Mouse (Mus musculus): ENCODE measurements around the gene Dnmbp. TPM values are rescaled to one million over a fixed set of nuclear protein-coding genes. Genes with fewer than 3 reads are reported as not detected.
A peak's percentile ranks its signal among the peaks of the same experiment; 100 is the strongest.

The Dnmbp gene
- polyA plus RNA-seq, 1 experiment from 2014 or later: 21.4 TPM

GRCm38 (mm10) chr19:43927057-43927456 is 12.9 kb downstream of the Dnmbp start:
- H3K27me3 ChIP-seq (replicated peaks; ENCODE audit: control insufficient read depth, insufficient read depth, low read length): no peaks in the 10 kb centered on the region
- WGBS: 61% methylated on average over 10 of the region's 10 CpGs
- TF ChIP-seq CTCF (IDR thresholded peaks at IDR 0.05; ENCODE audit: low read depth): no peak
- H3K27ac ChIP-seq (ENCODE audit: low read depth, low read length): no peak overlapping the region
- no peak overlapping the region for H3K4me3 ChIP-seq (ENCODE audit: low read depth, low read length)
- no peak overlapping the region for H3K9ac ChIP-seq (ENCODE audit: low read depth, low read length)
- no peaks in the 10 kb centered on the region for H3K4me1 ChIP-seq (replicated peaks; ENCODE audit: control insufficient read depth, insufficient read depth, low read length)
- no peaks in the 10 kb centered on the region for H3K9me3 ChIP-seq (ENCODE audit: control insufficient read depth)
- ATAC-seq: no peak
- H3K36me3 ChIP-seq (ENCODE audit: control insufficient read depth, insufficient read depth): no peaks in the 10 kb centered on the region
- H3K4me2 ChIP-seq (replicated peaks; ENCODE audit: low read depth): peak overlapping the region; percentile 21; the same call in 1 of the 2 replicates

DNA sequence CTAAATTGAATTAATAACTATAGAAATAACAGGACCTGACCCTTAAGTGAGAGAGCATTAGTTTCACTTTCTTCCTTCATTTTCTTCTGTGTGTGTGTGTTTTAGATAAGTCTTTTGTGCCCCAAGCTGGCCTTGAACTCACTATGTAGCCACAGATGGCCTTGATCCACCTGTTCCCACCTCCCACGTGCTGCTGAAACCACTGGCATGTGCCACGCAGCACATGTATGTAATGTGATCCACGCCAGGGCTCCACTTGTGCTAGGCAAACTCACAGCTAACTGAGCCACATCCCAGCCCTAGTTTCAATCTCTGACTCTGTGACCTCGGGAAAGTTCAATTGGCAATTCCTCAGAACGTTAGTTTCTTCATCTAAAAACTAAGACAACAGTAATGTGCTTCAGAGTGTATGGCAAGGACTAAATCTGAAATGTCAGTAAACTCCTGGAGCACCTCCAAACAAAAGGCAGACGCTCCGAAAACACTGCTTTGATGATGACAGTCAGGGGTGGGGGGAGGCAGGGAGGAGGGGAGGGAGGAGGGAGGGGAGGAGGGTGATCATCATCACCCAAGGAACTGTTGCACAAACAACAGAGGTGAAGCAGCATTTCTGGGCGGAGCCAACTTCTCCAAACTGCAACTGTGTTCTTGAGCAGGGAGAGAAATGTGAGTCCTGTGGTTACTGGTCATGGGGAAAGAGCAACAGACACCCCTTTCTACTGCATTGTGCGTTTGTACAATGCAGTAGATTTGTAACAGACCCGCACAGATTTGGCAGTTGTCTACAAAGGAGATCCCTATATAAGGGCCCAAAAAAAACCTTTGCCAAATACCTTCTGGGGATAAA is 13.6 kb downstream of the Dnmbp start:
- Histone ChIP-seq H3K27ac (ENCODE audit: low read depth, low read length) (no peak overlapping the region), H3K9ac (ENCODE audit: low read depth, low read length) (no peak overlapping the region), H3K9me3 (ENCODE audit: control insufficient read depth) (no peaks in the 10 kb centered on the region), H3K27me3 (replicated peaks; ENCODE audit: control insufficient read depth, insufficient read depth, low read length) (no peaks in the 10 kb centered on the region), H3K4me3 (ENCODE audit: low read depth, low read length) (no peak overlapping the region), H3K4me2 (replicated peaks; ENCODE audit: low read depth) (no peak overlapping the region), H3K36me3 (ENCODE audit: control insufficient read depth, insufficient read depth) (no peaks in the 10 kb centered on the region), H3K4me1 (replicated peaks; ENCODE audit: control insufficient read depth, insufficient read depth, low read length) (no peaks in the 10 kb centered on the region)
- no peak for ATAC-seq
- WGBS: 67% methylated on average over 10 of the region's 10 CpGs
- TF ChIP-seq CTCF (IDR thresholded peaks at IDR 0.05; ENCODE audit: low read depth): no peak

DNA sequence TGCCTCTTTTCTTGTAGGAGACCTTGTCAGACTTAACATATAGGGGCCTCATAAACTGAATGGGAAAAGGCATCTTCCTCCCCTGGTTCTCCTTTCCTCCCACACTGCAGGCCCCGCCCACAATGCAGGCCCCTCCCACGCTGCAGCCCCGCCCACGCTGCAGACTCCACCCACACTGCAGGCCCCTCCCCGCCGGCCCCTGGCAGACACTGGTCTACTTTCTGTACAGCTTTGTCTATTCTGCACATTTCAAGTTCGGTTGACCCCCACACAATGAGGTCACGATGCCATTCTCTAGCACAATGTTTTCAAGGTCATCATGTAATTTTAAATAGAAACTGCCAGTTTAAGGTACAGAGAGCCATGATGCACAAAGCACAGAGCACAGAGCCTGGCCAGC is 15.6 kb downstream of the Dnmbp start:
- Histone ChIP-seq H3K9me3 (ENCODE audit: control insufficient read depth) (no peaks in the 10 kb centered on the region), H3K27me3 (replicated peaks; ENCODE audit: control insufficient read depth, insufficient read depth, low read length) (no peaks in the 10 kb centered on the region), H3K9ac (ENCODE audit: low read depth, low read length) (no peak overlapping the region), H3K36me3 (ENCODE audit: control insufficient read depth, insufficient read depth) (no peaks in the 10 kb centered on the region), H3K4me3 (ENCODE audit: low read depth, low read length) (no peak overlapping the region), H3K4me1 (replicated peaks; ENCODE audit: control insufficient read depth, insufficient read depth, low read length) (no peaks in the 10 kb centered on the region), H3K27ac (ENCODE audit: low read depth, low read length) (no peak overlapping the region), H3K4me2 (replicated peaks; ENCODE audit: low read depth) (no peak overlapping the region)
- TF ChIP-seq CTCF (IDR thresholded peaks at IDR 0.05; ENCODE audit: low read depth): no peak
- no peak for ATAC-seq
- WGBS: 71% methylated on average over 8 of the region's 8 CpGs

DNA sequence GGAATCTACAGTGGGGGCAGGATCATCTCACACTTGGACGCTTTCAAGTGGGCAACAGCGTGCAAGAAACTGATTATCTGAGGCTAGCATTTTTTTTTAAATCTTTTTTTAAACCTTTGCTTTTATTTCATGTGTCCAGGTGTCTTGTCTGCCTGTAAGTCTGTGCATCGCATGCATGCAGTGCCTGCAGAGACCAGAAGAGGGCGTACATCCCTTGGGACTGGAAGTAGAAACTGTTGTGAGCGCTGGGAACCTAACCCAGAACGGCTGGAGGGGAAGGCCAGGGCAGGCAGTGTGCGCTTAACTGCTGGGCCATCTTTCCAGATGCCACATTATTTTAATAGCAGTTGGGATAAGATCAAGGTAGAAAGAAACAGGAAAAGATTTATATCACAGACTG is 17.0 kb downstream of the Dnmbp start:
- no peaks in the 10 kb centered on the region for H3K4me1 ChIP-seq (replicated peaks; ENCODE audit: control insufficient read depth, insufficient read depth, low read length)
- WGBS: 97% methylated on average over 7 of the region's 7 CpGs
- H3K4me3 ChIP-seq (ENCODE audit: low read depth, low read length): no peak overlapping the region
- no peak overlapping the region for H3K27ac ChIP-seq (ENCODE audit: low read depth, low read length)
- H3K4me2 ChIP-seq (replicated peaks; ENCODE audit: low read depth): no peak overlapping the region
- peak; percentile 35 for TF ChIP-seq CTCF (IDR thresholded peaks at IDR 0.05; ENCODE audit: low read depth)
- H3K9ac ChIP-seq (ENCODE audit: low read depth, low read length): no peak overlapping the region
- H3K9me3 ChIP-seq (ENCODE audit: control insufficient read depth): no peaks in the 10 kb centered on the region
- no peaks in the 10 kb centered on the region for H3K36me3 ChIP-seq (ENCODE audit: control insufficient read depth, insufficient read depth)
- ATAC-seq: no peak
- no peaks in the 10 kb centered on the region for H3K27me3 ChIP-seq (replicated peaks; ENCODE audit: control insufficient read depth, insufficient read depth, low read length)

- TF ChIP-seq CTCF (IDR thresholded peaks at IDR 0.05; ENCODE audit: low read depth): no peak
- ATAC-seq: no peak
- Histone ChIP-seq H3K4me3 (ENCODE audit: low read depth, low read length) (no peak overlapping the region), H3K36me3 (ENCODE audit: control insufficient read depth, insufficient read depth) (no peaks in the 10 kb centered on the region), H3K4me2 (replicated peaks; ENCODE audit: low read depth) (peak overlapping the region; percentile 47), H3K4me1 (replicated peaks; ENCODE audit: control insufficient read depth, insufficient read depth, low read length) (0 out of 2 replicates have a peak, but pooled peaks cover 2% of the 10 kb centered on the region), H3K9me3 (ENCODE audit: control insufficient read depth) (no peaks in the 10 kb centered on the region), H3K27me3 (replicated peaks; ENCODE audit: control insufficient read depth, insufficient read depth, low read length) (no peaks in the 10 kb centered on the region), H3K27ac (ENCODE audit: low read depth, low read length) (no peak overlapping the region), H3K9ac (ENCODE audit: low read depth, low read length) (no peak overlapping the region)
- WGBS: 32% methylated on average over 13 of the region's 13 CpGs
Measured at GRCm38 (mm10) chr19:43921410-43921809, 18.6 kb downstream of the Dnmbp start.

GRCm38 (mm10) chr19:43920453-43921300 is 19.3 kb downstream of the Dnmbp start:
- Histone ChIP-seq H3K4me3 (ENCODE audit: low read depth, low read length) (no peak overlapping the region), H3K27ac (ENCODE audit: low read depth, low read length) (no peak overlapping the region)
- ATAC-seq: no peak

More at GRCm38 (mm10) chr19:43920453-43921300, 19.3 kb downstream of the Dnmbp start:
- Histone ChIP-seq H3K36me3 (ENCODE audit: control insufficient read depth, insufficient read depth) (no peaks in the 10 kb centered on the region), H3K9me3 (ENCODE audit: control insufficient read depth) (no peaks in the 10 kb centered on the region), H3K9ac (ENCODE audit: low read depth, low read length) (0 out of 2 replicates have a peak overlapping the region, but pooled peaks have one; percentile 19), H3K4me1 (replicated peaks; ENCODE audit: control insufficient read depth, insufficient read depth, low read length) (peaks cover 8% of the 10 kb centered on the region; the same call in 1 of the 2 replicates), H3K27me3 (replicated peaks; ENCODE audit: control insufficient read depth, insufficient read depth, low read length) (no peaks in the 10 kb centered on the region), H3K4me2 (replicated peaks; ENCODE audit: low read depth) (peak overlapping the region; percentile 38; the same call in 1 of the 2 replicates)
- WGBS: 63% methylated on average over 32 of the region's 32 CpGs
- no peak for TF ChIP-seq CTCF (IDR thresholded peaks at IDR 0.05; ENCODE audit: low read depth)
